Mouse (Mus musculus): ENCODE measurements around the gene Rab25. TPM values are rescaled to one million over a fixed set of nuclear protein-coding genes. Genes with fewer than 3 reads are reported as not detected.
"Not testable (repeated sequence)": the region's sequence is repeated elsewhere in the genome, so short reads cannot be mapped to it uniquely, and the experiment has no call there.

Rab25 gene
- polyA plus RNA-seq, 1 experiment from 2014 or later, result not detected

DNA sequence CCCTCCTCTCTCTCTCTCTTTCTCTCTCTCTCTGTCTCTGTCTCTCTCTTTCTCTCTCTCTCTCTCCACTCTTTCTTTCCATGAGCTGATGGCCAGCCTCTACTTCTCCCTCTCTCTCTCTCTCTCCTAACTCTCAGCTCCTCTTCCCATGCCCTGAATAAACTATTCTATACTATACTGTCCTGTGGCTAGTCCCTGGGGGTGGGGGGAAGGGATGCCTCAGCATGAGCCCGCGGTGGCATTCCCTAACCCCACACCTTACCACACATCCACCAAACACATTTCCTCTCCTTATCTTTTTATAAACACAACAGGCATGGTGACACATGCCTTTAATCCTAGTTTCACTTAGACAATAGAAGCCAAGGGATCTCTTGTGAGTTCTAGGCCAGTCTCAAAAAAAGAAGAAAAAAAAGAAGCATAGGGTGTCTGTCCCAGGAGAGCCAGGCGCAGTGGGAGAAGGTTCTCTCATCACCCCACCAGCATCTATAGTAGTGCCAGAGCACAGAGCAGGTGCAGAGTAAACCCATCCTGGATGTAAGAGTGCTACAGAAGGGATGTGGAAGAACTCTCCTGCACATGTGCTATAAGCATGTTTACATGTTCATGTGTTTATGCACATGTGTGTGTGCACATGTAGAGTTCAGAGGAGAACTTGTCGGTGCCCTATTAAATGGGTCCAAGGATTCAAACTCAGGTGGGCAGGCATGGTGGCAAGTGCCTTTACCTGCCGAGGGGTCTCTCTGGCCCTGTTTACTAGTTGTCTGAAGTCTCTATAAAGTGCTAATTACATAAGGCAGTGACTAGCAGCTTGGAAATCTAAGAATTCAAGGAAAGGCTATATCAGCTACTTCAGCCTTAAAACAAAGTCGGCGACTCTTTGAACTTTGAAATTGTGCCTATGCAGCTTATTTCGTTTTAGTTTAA, 30.7 kb upstream of the Rab25 start:
- Histone ChIP-seq H3K36me3 (peaks cover 30% of the 10 kb centered on the region), H3K9me3 (no peaks in the 10 kb centered on the region)

DNA sequence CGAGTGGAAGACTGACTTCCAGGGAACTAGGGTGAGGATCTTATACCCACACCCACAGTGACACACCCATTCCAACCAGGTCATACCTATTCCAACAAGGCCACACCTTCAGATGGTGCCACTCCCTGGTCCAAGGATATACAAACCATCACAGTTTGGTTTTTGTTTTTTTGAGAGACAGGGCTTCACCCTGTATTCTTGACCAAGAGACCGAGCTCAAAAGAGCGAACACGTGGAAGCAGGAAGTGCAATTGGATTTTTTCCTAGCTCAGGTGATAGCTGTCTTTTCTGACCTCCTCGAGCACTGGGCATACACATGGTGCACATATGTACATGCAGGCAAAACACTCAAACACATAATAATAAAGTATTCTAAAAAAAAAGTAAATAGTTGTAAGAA, 29.7 kb upstream of the Rab25 start:
- H3K4me3 ChIP-seq (replicated peaks); H3K4me2 ChIP-seq (replicated peaks); H3K9me3 ChIP-seq; ATAC-seq; H3K9ac ChIP-seq (replicated peaks); H3K27me3 ChIP-seq; H3K27ac ChIP-seq: not testable (repeated sequence)
- Histone ChIP-seq H3K36me3 (peaks cover 21% of the 10 kb centered on the region), H3K4me1 (replicated peaks) (peaks cover 14% of the 10 kb centered on the region)
- 83% methylated on average over 5 of the region's 5 CpGs for WGBS

More for the DNA sequence above, 30.7 kb upstream of the Rab25 start:
- Histone ChIP-seq H3K4me1 (replicated peaks) (peaks cover 14% of the 10 kb centered on the region), H3K9ac (replicated peaks) (no peak overlapping the region), H3K27me3 (no peaks in the 10 kb centered on the region), H3K4me2 (replicated peaks) (peak overlapping the region; percentile 97), H3K27ac (no peak overlapping the region), H3K4me3 (replicated peaks) (peak overlapping the region; percentile 96)
- 50% methylated on average over 8 of the region's 8 CpGs for WGBS
- peak; percentile 61 for ATAC-seq

- no peaks in the 10 kb centered on the region for H3K27me3 ChIP-seq
- WGBS, result 87% methylated on average over 3 of the region's 3 CpGs
- no peak within 1 kb of the TSS for H3K4me3 ChIP-seq (replicated peaks)
- no peak within 1 kb of the TSS for H3K27ac ChIP-seq
- H3K9me3 ChIP-seq, result no peaks in the 10 kb centered on the region
- H3K9ac ChIP-seq (replicated peaks), result no peak within 1 kb of the TSS
- peaks cover 7% of the 10 kb centered on the region for H3K4me1 ChIP-seq (replicated peaks)
- no peak for ATAC-seq
- no peaks in the 10 kb centered on the region for H3K36me3 ChIP-seq
- H3K4me2 ChIP-seq (replicated peaks), result no peak within 1 kb of the TSS
Measured at GRCm38 (mm10) chr3:88575540-88575939, 27.4 kb upstream of the Rab25 start, which contains the start of gene Ssr2. Ssr2 (plus strand) TSS chr3:88575876.

DNA sequence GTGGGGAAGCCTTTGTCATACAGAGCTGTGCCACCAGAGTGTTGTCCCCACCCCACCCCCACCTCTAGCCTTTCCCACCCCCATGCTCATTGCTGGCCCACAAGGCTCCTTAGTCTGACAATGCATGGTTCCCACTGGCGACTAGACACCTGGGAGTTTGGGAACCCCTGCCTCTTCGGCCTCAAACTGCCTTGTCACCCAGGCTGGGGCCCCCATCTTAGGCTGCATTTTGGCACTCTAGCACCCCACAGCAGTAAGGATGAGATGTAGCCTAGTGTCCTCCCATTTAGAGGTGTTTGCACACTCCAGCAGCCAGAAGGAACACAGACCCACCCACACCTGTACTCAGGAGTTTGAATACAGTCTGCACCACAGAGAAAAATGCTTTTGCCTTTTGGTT, 25.7 kb upstream of the Rab25 start:
- Histone ChIP-seq H3K4me2 (replicated peaks) (no peak overlapping the region), H3K27me3 (no peaks in the 10 kb centered on the region), H3K9me3 (no peaks in the 10 kb centered on the region), H3K4me3 (replicated peaks) (no peak overlapping the region), H3K4me1 (replicated peaks) (no peaks in the 10 kb centered on the region), H3K9ac (replicated peaks) (no peak overlapping the region), H3K36me3 (peaks cover 17% of the 10 kb centered on the region), H3K27ac (no peak overlapping the region)
- 94% methylated on average over 2 of the region's 2 CpGs for WGBS
- no peak for ATAC-seq

DNA sequence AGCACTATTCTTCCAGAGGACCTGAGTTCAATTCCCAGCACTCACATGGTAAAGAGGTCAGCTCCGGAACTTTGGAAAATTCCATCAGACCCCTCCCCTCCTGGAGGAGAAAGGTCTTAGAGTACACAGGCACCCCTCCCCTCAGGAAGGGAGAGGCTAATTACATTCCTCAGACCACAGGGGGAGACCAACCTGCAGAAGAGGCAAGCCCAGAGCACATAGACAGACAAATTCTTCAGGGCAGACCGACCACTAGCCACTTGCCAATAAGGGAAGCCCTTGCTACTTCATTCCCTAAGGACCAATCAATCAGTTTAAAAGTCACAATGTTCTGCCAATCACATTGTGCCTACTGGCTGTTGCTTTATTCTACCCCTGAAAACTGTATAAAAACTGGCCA, 24.7 kb upstream of the Rab25 start:
- H3K4me2 ChIP-seq (replicated peaks), result no peak overlapping the region
- H3K9me3 ChIP-seq, result no peaks in the 10 kb centered on the region
- no peak overlapping the region for H3K9ac ChIP-seq (replicated peaks)
- no peak overlapping the region for H3K4me3 ChIP-seq (replicated peaks)
- 82% methylated on average over 2 of the region's 2 CpGs for WGBS
- H3K36me3 ChIP-seq, result peaks cover 27% of the 10 kb centered on the region
- no peak overlapping the region for H3K27ac ChIP-seq
- H3K4me1 ChIP-seq (replicated peaks), result no peaks in the 10 kb centered on the region
- no peak for ATAC-seq
- H3K27me3 ChIP-seq, result no peaks in the 10 kb centered on the region

GRCm38 (mm10) chr3:88571856-88572255, 23.8 kb upstream of the Rab25 start:
- Histone ChIP-seq H3K27ac (no peak overlapping the region), H3K4me3 (replicated peaks) (no peak overlapping the region), H3K27me3 (no peaks in the 10 kb centered on the region), H3K4me2 (replicated peaks) (no peak overlapping the region), H3K36me3 (peaks cover 36% of the 10 kb centered on the region), H3K9ac (replicated peaks) (no peak overlapping the region), H3K9me3 (no peaks in the 10 kb centered on the region), H3K4me1 (replicated peaks) (no peaks in the 10 kb centered on the region)
- no peak for ATAC-seq
- 80% methylated on average over 1 of the region's 1 CpGs for WGBS

DNA sequence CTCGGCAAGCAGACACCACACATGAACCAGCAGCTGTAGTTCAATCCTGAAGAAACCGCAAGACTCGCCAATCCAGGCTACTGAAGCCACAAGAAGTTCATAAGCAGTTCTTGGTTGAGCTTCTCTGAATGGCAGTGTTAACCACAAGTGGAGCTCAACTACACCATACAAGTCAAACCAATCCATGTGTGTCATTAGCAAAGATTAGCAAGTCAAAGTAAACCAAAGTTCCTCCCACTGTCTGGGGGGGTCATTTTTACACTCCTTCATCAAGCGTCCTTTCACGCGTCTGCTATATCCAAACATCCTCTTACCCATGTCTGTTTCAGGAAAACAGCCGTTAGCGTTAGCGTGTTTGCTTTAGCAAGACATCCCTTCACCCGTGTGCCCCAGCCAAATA, 22.2 kb upstream of the Rab25 start:
- ATAC-seq, result no peak
- WGBS, result 94% methylated on average over 10 of the region's 10 CpGs

GRCm38 (mm10) chr3:88569694-88570093, 21.6 kb upstream of the Rab25 start:
- no peak overlapping the region for H3K4me3 ChIP-seq (replicated peaks)
- H3K4me1 ChIP-seq (replicated peaks), result no peaks in the 10 kb centered on the region
- no peak overlapping the region for H3K9ac ChIP-seq (replicated peaks)
- H3K27me3 ChIP-seq, result no peaks in the 10 kb centered on the region
- WGBS, result 95% methylated on average over 5 of the region's 5 CpGs
- no peak overlapping the region for H3K27ac ChIP-seq
- H3K9me3 ChIP-seq, result no peaks in the 10 kb centered on the region
- H3K36me3 ChIP-seq, result peaks cover 57% of the 10 kb centered on the region
- no peak overlapping the region for H3K4me2 ChIP-seq (replicated peaks)
- ATAC-seq, result no peak

More for the DNA sequence above, 22.2 kb upstream of the Rab25 start:
- Histone ChIP-seq H3K4me3 (replicated peaks) (no peak overlapping the region), H3K27ac (no peak overlapping the region), H3K27me3 (no peaks in the 10 kb centered on the region), H3K4me2 (replicated peaks) (no peak overlapping the region), H3K9ac (replicated peaks) (no peak overlapping the region), H3K9me3 (no peaks in the 10 kb centered on the region), H3K4me1 (replicated peaks) (no peaks in the 10 kb centered on the region), H3K36me3 (peaks cover 51% of the 10 kb centered on the region)

GRCm38 (mm10) chr3:88569093-88569492, 21.0 kb upstream of the Rab25 start:
- Histone ChIP-seq H3K27ac (no peak overlapping the region), H3K4me1 (replicated peaks) (no peaks in the 10 kb centered on the region), H3K36me3 (peaks cover 63% of the 10 kb centered on the region), H3K27me3 (no peaks in the 10 kb centered on the region), H3K9me3 (no peaks in the 10 kb centered on the region), H3K9ac (replicated peaks) (no peak overlapping the region), H3K4me2 (replicated peaks) (no peak overlapping the region), H3K4me3 (replicated peaks) (no peak overlapping the region)
- ATAC-seq, result no peak
- 93% methylated on average over 2 of the region's 2 CpGs for whole genome bisulfite sequencing

GRCm38 (mm10) chr3:88568615-88569014, 20.5 kb upstream of the Rab25 start:
- H3K36me3 ChIP-seq, result peaks cover 68% of the 10 kb centered on the region
- no peaks in the 10 kb centered on the region for H3K27me3 ChIP-seq
- 97% methylated on average over 2 of the region's 2 CpGs for WGBS
- H3K27ac ChIP-seq, result no peak overlapping the region
- no peaks in the 10 kb centered on the region for H3K9me3 ChIP-seq
- no peaks in the 10 kb centered on the region for H3K4me1 ChIP-seq (replicated peaks)
- H3K4me2 ChIP-seq (replicated peaks), result no peak overlapping the region
- H3K4me3 ChIP-seq (replicated peaks), result no peak overlapping the region
- ATAC-seq, result no peak
- no peak overlapping the region for H3K9ac ChIP-seq (replicated peaks)

GRCm38 (mm10) chr3:88567892-88568291, 19.8 kb upstream of the Rab25 start:
- Histone ChIP-seq H3K9me3 (no peaks in the 10 kb centered on the region), H3K36me3 (peaks cover 75% of the 10 kb centered on the region), H3K4me3 (replicated peaks) (no peak overlapping the region), H3K27me3 (no peaks in the 10 kb centered on the region), H3K27ac (no peak overlapping the region), H3K9ac (replicated peaks) (no peak overlapping the region), H3K4me2 (replicated peaks) (no peak overlapping the region), H3K4me1 (replicated peaks) (no peaks in the 10 kb centered on the region)
- ATAC-seq, result no peak
- WGBS, result 98% methylated on average over 6 of the region's 6 CpGs

DNA sequence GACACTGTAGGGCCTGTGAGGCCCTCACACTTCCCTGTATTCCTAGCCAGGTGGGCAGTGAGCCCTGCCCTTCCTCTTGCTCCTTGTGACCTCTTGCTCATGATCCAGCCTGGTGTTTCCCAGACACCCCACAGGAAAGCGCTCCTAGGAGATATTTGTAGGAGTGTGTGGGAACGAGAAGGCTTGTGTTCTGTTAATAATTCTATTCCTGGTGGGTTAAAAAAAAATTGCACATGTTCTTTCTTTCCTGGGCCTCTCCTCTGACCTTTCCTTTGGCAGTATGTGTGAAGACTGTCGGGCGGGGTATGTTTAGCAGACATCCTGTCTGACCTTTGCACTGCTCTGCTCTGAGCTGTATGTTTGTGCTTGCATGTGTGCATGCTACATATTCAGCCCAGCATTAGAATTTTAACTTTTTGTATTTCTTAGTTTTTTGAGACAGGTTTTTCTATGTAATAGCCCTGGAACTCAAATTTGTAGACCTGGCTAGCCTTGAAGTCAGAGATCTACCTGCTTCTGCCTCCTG, 18.5 kb upstream of the Rab25 start:
- Histone ChIP-seq H3K36me3 (peaks cover 87% of the 10 kb centered on the region), H3K9me3 (no peaks in the 10 kb centered on the region), H3K4me1 (replicated peaks) (peaks cover 5% of the 10 kb centered on the region), H3K4me3 (replicated peaks) (no peak overlapping the region), H3K27ac (no peak overlapping the region), H3K27me3 (no peaks in the 10 kb centered on the region), H3K4me2 (replicated peaks) (no peak overlapping the region), H3K9ac (replicated peaks) (no peak overlapping the region)
- ATAC-seq, result no peak
- WGBS, result 97% methylated on average over 4 of the region's 4 CpGs
